Mouse (Mus musculus): ENCODE data around the gene Spem2.
A peak's percentile ranks its signal among the peaks of the same experiment; 100 is the strongest.

Gene Spem2

GRCm38 (mm10) chr11:69799394-69800137 is 18.7 kb downstream of the Spem2 start:
- no peak for DNase-seq (ENCODE audit: low spot score in 2 of 2)

GRCm38 (mm10) chr11:69797924-69798323 is 20.3 kb downstream of the Spem2 start:
- no peak for DNase-seq (ENCODE audit: low spot score in 2 of 2)

DNA sequence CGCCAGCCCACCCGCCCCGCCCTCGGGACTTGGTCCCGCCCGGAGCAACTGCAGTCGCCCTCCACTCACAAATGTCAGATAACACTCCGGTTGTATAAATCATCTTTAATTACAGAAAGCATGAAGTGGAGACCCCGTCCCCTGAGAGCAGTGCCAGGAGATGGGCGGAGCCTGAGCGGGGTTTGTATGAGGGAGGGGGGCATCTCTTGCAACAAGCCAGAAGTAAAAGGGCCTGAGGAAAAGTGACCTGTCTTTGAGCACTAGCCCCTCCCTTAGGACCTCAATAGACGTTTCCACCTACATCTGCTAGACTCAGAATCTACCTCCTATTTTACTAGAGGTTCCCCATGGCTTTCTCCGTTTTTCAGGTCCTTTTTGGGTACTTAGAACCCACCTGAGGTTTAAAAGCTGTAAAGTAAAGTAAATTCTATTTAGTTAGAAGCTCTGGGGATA is 22.3 kb downstream of the Spem2 start:
- DNase-seq (ENCODE audit: low spot score in 2 of 2) = no peak

- peak; percentile 89 to 90 for DNase-seq (ENCODE audit: low spot score in 2 of 2)
These were observed 22.9 kb downstream of the Spem2 start, which contains the start of gene Chrnb1 for GRCm38 (mm10) chr11:69795168-69795982. Gene Chrnb1 (minus strand): TSS chr11:69795943.

DNA sequence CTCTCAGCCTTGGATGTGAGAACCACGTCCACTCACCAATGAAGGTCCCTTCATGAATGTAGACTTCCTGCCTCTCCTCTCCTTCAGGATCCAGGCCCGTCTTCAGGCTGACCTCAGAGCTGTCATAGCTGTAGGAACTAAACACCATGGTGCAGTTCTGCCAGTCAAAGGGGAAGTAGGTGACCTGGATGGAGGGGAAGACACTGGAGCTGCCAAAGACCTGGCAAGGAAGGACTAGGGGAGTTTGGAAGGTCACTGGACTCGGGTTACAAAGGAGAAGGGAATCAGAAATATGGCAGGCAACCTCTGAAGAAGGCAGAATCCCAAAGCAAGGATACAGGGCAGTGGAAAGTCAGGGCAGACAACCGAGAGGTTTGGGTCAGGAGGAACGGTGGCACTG is 24.8 kb downstream of the Spem2 start:
- no peak for DNase-seq (ENCODE audit: low spot score in 2 of 2)

DNA sequence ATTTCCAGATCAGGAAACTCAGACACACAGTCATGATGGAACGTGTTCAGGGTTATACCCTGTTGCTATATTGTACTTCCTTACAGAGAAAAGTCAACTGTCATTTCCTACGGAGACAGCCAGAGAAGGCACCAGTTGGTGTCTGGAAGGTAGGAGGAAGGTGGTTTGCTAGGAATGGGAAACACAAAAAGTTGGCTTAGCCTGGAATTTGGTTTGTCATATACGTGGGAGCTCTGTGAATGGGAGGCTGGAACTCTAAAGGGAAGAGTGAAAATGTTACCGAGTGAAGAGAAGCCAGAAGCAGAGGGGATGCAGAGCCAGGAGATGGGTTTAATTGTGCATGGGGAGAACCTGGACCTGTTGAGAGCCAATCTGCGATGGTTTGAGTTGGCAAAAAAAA is 26.8 kb downstream of the Spem2 start:
- no peak for DNase-seq (ENCODE audit: low spot score in 2 of 2)

DNA sequence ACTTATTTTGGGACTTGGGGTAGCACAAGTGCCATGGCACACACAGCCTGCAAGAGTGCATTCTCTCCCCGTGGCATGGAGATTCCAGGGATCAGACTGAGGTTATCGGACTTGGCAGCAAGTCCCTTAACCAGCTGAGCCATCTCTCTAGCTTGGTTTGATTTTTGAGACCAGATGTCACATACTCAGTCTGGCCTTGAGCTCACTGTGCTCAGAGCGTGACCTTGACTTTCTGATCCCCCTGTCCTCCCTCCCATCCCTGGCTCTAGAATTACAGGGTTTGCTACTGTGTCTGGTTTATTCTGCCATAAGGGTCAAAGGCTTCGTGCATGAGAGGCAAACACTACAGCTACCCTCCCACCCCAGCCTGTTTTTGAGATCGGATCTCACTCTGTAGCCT is 28.8 kb downstream of the Spem2 start:
- DNase-seq (ENCODE audit: low spot score in 2 of 2) = no peak

DNA sequence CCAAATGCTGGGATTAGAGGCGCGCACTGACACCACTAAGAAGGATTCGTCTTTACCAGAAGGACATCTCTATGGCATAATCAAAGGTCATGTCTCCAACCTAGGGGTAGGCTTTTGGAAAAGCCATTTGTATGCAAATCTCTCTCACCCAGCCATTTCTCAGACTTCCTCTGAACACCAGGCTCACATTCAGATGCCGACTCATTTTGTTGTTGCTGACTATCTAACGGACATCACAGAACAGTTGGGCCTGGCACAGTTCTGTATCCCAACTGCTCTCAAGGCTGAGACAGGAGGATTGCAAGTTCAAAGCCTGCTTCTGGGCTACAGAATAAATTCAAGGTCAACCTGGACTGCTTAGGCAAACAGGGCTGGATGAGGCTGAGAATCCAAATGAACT is 31.0 kb downstream of the Spem2 start:
- no peak for DNase-seq (ENCODE audit: low spot score in 2 of 2)

GRCm38 (mm10) chr11:69784793-69785272 is 33.4 kb downstream of the Spem2 start:
- DNase-seq (ENCODE audit: low spot score in 2 of 2) = no peak

DNA sequence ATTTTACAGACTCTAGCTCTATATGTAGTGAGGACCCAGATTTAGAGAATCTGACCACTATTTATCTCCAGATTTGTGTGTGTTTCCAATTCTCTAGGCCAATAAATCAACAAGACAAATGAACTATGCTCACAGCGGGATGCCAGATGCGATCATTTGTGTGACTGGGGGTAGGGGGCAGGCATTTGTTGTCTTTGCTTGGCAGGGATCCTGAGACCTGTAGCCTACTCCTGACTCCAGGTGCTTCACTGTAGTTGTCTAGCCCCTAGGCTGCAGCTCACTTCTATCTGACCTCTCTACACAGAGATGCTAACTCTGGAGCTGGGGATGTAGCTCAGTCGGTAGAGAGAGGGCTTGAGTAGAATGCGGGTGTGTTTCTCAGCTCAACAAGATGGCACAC is 36.4 kb downstream of the Spem2 start:
- no peak for DNase-seq (ENCODE audit: low spot score in 2 of 2)

GRCm38 (mm10) chr11:69778985-69779384 is 39.3 kb downstream of the Spem2 start:
- no peak for DNase-seq (ENCODE audit: low spot score in 2 of 2)

DNA sequence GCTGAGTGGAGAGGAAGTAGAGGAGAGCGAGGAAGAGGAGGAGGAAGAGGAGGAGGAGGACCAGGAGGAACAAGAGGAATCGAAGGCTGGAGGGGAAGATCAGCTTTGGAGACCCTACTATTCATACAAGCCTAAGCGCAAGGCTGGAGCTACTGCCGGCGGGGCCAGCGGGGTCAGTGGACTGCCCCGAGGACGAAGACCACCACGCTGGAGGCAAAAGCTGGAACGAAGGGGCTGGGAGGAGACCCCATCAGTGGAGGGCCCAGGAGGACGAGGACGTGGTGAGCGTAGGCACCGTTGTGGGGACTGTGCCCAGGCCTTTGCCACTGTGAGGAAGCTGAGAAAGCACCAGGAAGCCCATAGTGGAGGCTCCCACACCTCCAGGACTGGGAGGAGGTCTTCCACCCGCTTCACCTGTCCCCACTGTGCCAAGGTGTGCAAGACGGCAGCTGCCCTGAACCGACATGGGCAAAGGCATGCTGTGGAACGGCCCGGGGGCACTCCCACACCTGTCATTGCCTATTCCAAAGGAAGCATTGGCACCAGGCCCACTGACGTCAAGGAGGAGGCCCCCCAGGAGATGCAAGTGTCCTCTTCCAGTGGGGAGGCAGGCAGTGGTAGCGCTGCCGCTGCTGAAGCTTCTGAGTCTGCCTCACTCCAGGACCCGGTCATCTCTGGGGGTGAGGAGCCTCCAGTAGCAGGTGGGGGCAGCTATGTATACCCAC is 39.8 kb downstream of the Spem2 start:
- DNase-seq (ENCODE audit: low spot score in 2 of 2) = no peak

GRCm38 (mm10) chr11:69777504-69778257 is 40.6 kb downstream of the Spem2 start:
- DNase-seq (ENCODE audit: low spot score in 2 of 2) = no peak

DNA sequence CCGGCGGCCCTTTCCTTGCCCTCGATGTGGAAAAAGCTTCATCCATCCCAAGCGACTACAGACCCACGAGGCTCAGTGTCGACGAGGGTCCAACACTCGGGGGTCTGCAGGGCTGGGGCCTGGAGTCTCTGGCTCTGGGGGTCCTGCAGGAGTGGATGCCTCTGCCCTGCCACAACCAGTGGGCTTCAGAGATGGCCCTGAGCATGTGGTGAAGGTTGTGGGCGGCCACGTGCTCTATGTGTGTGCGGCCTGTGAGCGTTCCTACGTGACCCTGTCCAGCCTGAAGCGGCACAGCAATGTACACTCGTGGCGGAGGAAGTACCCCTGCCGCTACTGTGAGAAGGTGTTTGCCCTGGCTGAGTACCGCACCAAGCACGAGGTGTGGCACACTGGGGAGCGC is 41.8 kb downstream of the Spem2 start:
- DNase-seq (ENCODE audit: low spot score in 2 of 2) = no peak

DNA sequence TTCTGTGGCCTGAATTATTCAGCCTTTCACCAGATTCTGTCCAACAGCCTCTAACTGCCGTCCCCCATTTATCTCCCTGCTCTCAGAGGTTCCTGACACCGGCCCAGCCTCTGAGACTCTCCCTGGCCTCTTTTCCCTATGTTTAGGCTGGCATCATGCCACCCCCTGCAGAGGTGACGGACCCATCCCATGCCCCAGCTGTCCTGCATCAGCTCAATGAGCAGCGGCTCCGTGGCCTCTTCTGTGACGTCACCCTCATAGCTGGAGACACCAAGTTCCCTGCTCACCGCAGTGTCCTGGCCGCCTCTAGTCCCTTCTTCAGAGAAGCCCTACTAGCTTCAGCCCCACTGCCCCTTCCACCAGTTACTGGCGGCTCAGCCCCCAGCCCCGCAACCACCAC is 42.5 kb downstream of the Spem2 start:
- no peak for DNase-seq (ENCODE audit: low spot score in 2 of 2)

- no peak for DNase-seq (ENCODE audit: low spot score in 2 of 2)
These were observed 43.3 kb downstream of the Spem2 start for GRCm38 (mm10) chr11:69774961-69775360.

DNA sequence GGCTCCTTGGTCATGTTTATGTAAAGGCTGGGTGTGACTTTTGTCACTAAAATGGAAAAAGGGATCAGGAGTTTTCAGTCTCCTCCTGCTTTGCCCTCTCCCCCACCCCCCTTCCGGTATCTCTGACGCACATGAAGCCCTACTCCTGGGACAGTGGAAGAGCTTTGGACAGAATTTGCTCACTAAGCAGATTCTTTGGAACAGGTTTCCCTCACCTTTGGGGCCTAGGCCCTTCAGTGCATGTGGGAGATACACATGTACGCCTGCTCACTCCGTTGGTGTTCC is 50.7 kb downstream of the Spem2 start:
- DNase-seq (ENCODE audit: low spot score in 2 of 2) = no peak

DNA sequence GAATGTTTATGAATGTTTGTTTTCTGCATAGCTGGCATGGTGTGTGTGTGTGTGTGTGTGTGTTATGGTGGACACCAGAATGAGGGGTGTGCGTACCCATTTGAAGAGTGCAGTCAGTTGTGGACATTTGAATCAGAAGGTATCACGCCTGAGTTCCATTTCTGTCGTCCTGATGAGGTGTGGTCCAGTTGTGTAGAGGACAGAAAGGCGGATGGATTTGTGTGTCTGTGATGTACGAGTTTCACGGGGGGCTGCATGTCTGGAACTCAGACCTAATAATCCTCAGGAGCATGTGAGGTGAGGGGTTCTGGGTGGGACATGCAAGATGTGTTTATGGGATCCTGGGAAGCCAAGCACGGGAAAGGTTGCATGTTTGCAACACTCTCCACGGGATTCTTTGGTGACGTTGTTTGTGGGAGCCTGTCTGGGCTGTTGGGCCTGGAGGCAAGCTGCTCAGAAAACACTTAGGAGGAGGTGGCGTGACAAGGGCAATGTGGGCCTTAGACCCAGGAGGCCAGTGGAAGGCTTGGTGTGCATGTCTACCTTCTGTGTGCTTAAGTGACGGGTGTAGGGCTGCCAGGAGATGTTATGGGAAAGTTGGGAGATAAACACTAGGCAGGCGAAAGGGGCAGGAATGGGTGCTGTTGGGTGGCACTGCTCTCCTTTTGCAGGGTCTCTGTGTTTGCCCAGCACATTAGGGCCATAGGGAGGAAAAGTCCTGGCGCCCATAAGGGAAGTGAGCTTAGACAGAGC is 51.2 kb downstream of the Spem2 start:
- DNase-seq (ENCODE audit: low spot score in 2 of 2) = no peak
